Mouse (Mus musculus): Measurements from ENCODE around the gene Nepro. TPM values are rescaled to one million over a fixed set of nuclear protein-coding genes. Genes with fewer than 3 reads are reported as not detected.

Nepro gene
- 10 to 100 TPM; 11.7 to 13.5 TPM for total RNA-seq (2023)

DNA sequence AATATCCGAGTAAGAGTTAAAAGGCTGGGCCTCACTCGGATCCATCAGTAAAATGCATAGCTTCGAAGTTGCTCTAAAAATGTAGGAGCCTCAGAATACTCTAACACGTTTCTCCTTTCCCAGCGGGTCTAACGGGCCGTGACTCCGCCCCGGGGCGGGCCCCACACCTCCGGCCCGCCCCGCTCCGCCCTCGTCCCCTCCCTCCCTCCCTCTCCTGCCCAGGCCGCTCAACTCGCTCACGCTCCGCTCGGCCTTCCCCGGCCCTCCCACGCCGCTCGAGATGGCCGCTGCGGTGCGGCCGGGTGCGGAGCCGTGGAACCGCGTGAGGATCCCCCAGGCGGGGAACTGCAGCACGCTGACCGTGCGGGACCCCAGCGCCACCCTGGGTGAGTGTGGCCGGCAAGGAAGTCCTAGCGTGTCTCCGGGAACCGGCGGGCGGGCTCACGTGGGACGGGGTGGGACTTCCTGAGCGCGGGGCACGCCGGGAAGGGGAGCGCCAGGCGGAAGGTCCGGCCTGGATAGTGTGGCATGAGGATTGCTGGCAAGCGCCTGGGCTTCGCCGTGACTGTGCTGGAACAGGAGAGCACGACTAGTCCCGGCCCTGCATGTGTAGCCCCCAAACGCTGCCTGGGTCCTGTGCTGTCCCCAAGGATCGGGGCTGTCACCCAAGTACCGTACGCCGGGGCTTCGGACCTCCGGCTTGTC, at the start of gene Nepro:
TSS of gene Nepro (plus strand) at position 219 of the 705 bp plus-strand sequence.

DNA sequence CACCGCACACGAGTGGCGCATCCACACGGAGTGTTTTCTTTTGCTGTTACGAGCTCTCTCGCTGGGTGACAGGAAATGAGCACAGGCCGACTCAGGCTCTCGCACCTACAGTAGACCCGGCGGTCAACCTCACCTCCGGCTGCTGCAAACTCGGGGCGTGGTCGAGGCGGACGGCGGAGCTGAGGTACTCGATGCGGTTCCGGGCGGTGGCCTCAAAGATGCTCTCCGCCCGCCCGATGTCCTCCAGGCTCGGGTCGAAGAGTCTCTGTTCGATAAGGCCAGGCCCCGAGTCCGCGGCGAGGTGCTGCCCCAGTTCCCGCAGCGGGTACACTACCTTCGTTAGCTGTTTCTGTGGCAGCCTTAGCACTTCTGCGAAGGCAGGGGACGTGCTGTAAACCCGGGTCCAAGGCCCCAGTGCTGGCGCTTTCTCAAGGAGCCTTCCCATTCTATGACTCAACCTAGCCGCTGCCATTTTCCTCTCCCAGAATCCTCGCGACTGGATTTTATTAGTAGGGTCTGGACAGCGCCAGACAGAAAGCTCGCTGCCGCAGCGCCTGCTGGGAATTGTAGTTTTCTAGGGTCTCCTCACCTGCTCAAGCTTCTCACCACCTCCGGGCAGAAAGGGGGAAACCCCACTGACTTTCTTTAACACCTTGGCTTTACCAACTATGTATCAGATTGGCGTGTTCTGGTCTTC, 21.9 kb downstream of the Nepro start, which contains the start of gene Gtpbp8:
TSS of gene Gtpbp8 (minus strand) at position 498 of the 697 bp plus-strand sequence.

DNA sequence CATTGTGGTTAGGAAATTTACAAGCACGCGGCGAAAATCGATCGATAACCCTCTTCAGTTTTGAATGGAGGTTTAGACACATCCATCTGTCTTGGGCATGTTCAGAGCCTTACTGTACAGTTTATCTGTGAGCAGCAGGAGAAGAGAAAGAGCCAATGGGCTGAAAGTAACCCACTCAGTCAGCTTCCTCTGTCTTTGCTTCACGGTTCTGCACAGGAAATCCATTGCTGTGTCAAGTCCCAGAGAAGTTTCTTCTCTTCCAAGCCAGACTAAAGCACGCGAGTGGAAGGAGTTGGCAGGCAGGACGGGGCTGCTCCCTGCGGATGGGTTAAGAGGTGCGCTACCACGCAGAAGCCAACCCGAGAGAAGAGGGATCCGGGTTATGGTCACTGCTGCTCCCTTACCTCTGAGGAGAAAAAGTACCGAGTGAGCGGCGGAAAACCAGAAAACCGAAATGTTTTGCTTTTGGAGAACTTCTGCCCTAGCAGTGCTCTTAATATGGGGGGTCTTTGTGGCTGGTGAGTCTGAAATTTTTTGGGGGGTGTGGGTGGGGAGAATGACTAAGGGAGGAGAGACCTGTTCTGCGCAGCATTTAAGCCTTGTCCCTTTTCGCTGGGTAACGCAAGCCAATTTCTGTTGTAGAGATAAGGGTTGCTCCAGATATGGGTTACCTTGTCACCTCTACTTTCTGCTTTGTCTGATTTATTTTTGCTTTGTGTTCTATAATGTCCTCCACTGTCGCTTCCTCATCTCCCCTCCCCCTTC, 41.6 kb downstream of the Nepro start, which contains the start of gene Cd200r1:
TSS of gene Cd200r1 (plus strand) at position 182 of the 765 bp plus-strand sequence.

Other genes with a start within 250 kb of the Nepro start
- not detected for gene Boc, start 165.4 kb upstream of the Nepro start, total RNA-seq (2023)
- gene Gtpbp8, start 22.1 kb downstream of the Nepro start, total RNA-seq (2023) = 10 to 100 TPM; 14.2 to 16.6 TPM
- under 1 TPM; 0.46 to 0.59 TPM for gene Cd200r1, start 41.4 kb downstream of the Nepro start, total RNA-seq (2023)
- gene Cd200r4, start 87.4 kb downstream of the Nepro start, total RNA-seq (2023) = not detected
- not detected for gene Cd200r2, start 142.8 kb downstream of the Nepro start, total RNA-seq (2023)
- gene Cd200r3, start 219.4 kb downstream of the Nepro start, total RNA-seq (2023) = under 1 TPM in 1 of 2 experiments, not detected in 1; 0.58 TPM